8 mouse cellular contexts compared by ENCODE assay signal in the genomic region with DNA sequence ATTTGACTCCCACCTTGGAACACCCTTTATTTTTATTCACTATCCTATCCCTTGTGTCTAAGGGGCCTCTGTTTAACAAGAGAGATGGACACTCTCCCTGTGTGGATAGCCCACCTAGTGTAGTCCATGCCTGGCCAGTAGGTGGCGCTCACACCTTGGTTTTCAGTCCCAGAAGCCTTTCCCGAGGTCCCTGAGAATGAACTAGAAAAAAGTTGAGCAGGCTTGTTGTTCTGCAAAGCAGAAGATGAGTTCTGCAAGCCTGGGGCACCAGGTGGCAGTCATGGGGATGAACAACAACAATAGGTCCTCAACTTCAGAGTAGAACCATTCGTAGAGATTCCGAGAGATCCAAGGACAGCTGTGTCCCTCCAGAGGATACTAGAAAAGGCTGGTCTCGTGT. TPM values are rescaled to one million over a fixed set of nuclear protein-coding genes. Genes with fewer than 3 reads are reported as not detected.
DNase-seq lines count a peak whose midpoint lies in the region; ATAC-seq and TF ChIP-seq lines count a peak whose summit lies in the region.

No protein-coding gene starts in this region.

- WGBS in hindbrain, embryonic 10.5 days: 69% methylated on average over 5 of the region's 5 CpGs
- 76% methylated on average over 5 of the region's 5 CpGs for WGBS in hindbrain, embryonic 12.5 days
- WGBS in liver, postnatal 0 days (ENCODE audit: insufficient replicate concordance): 72% methylated on average over 5 of the region's 5 CpGs

- no peaks in the 10 kb centered on the region for H3K27me3 ChIP-seq in hindbrain, embryonic 10.5 days (ENCODE audit: insufficient read depth, poor library complexity, severe bottlenecking)
- no peaks in the 10 kb centered on the region for H3K27me3 ChIP-seq in hindbrain, embryonic 12.5 days
- no peaks in the 10 kb centered on the region for H3K27me3 ChIP-seq in liver, postnatal 0 days (ENCODE audit: insufficient read depth, low read length)
- H3K27me3 ChIP-seq in splenic B cell, adult 2 months (ENCODE audit: control insufficient read depth, insufficient read depth, low read length, poor library complexity, severe bottlenecking): no peaks in the 10 kb centered on the region

- peaks cover 5% of the 10 kb centered on the region for H3K4me1 ChIP-seq in hindbrain, embryonic 10.5 days (replicated peaks)
- H3K4me1 ChIP-seq in hindbrain, embryonic 12.5 days: no peaks in the 10 kb centered on the region
- no peaks in the 10 kb centered on the region for H3K4me1 ChIP-seq in liver, postnatal 0 days (ENCODE audit: insufficient read depth)

- H3K4me3 ChIP-seq in hindbrain, embryonic 10.5 days: no peak overlapping the region
- no peak overlapping the region for H3K4me3 ChIP-seq in hindbrain, embryonic 12.5 days
- no peak overlapping the region for H3K4me3 ChIP-seq in liver, postnatal 0 days (ENCODE audit: low read depth, low read length)

- H3K9ac ChIP-seq in hindbrain, embryonic 12.5 days: no peak overlapping the region
- H3K9ac ChIP-seq in liver, postnatal 0 days (replicated peaks): no peak overlapping the region

- ATAC-seq in hindbrain, embryonic 12.5 days (ENCODE audit: low FRiP score): no peak
- ATAC-seq in liver, postnatal 0 days: 0 out of 2 replicates have a peak, but pooled peaks have one; percentile 46
- ATAC-seq in cerebellum, adult (ENCODE audit: insufficient number of reproducible peaks, low FRiP score, low TSS enrichment): no peak

- H3K27ac ChIP-seq in hindbrain, embryonic 10.5 days: no peak overlapping the region
- no peak overlapping the region for H3K27ac ChIP-seq in hindbrain, embryonic 12.5 days
- H3K27ac ChIP-seq in liver, postnatal 0 days (ENCODE audit: low read depth): no peak overlapping the region

- H3K36me3 ChIP-seq in hindbrain, embryonic 10.5 days: peaks cover 6% of the 10 kb centered on the region
- H3K36me3 ChIP-seq in hindbrain, embryonic 12.5 days: 0 out of 2 replicates have a peak, but pooled peaks cover under 1% of the 10 kb centered on the region
- H3K36me3 ChIP-seq in liver, postnatal 0 days (replicated peaks; ENCODE audit: insufficient read depth, low read length): peaks cover 16% of the 10 kb centered on the region
- no peaks in the 10 kb centered on the region for H3K36me3 ChIP-seq in splenic B cell, adult 2 months (ENCODE audit: control insufficient read depth, insufficient read depth, low read length, poor library complexity, severe bottlenecking)

- peak; percentile 87 for TF ChIP-seq CTCF in liver, postnatal 0 days (IDR thresholded peaks at IDR 0.05; ENCODE audit: low read depth)

- H3K4me2 ChIP-seq in hindbrain, embryonic 12.5 days (replicated peaks): no peak overlapping the region
- no peak overlapping the region for H3K4me2 ChIP-seq in liver, postnatal 0 days (ENCODE audit: low read depth, low read length)

- H3K9me3 ChIP-seq in hindbrain, embryonic 10.5 days: no peaks in the 10 kb centered on the region
- no peaks in the 10 kb centered on the region for H3K9me3 ChIP-seq in hindbrain, embryonic 12.5 days (replicated peaks)
- no peaks in the 10 kb centered on the region for H3K9me3 ChIP-seq in liver, postnatal 0 days (ENCODE audit: low read length)

- peak; percentile 31 for DNase-seq in hindbrain, embryonic 10.5 days (ENCODE audit: low spot score)
- DNase-seq in CD8-positive naive resting alpha-beta T cell, adult 2 months (ENCODE audit: low read depth in 2 of 2, low spot score in 2 of 2): peak; percentile 11 to 34
- peak; percentile 78 for DNase-seq in ZHBTc4 (ENCODE audit: low read depth, low spot score)
- DNase-seq in gastrocnemius, postnatal 10 days: peak; percentile 79
- peak; percentile 85 for DNase-seq in liver, postnatal 0 days
- DNase-seq in splenic B cell, adult 2 months (ENCODE audit: low read depth, low spot score): peak; percentile 69

- no peak for TF ChIP-seq EP300 in liver, postnatal 0 days (IDR thresholded peaks at IDR 0.05; ENCODE audit: low read depth)

RNA-seq across cellular contexts. Expression of a gene that starts 35.8 kb away (rescaled TPM):
- polyA plus RNA-seq in hindbrain, embryonic 10.5 days (2016; fragmentation: Nextera tagmentation; extraction: Ambion mirVana): 27.3 and 46.1 TPM in 2 replicates
- polyA plus RNA-seq in hindbrain, embryonic 12.5 days (2016; fragmentation: Nextera tagmentation; extraction: Ambion mirVana): 36.0 and 37.0 TPM in 2 replicates
- 10 to 100 TPM; 28.0 to 37.0 TPM for total RNA-seq in gastrocnemius, postnatal 10 days (2021)
- 35.4 and 38.8 TPM in 2 replicates for polyA plus RNA-seq in liver, postnatal 0 days (2015; fragmentation: Nextera tagmentation; extraction: Ambion mirVana)

Comparison
In these comparisons a context has a peak if more than half of its experiments do, and no peak if none do; other contexts are left out.
1. DNase-seq: peak in every context shown above with its lines; median percentile 85 in liver, postnatal 0 days; 79 in gastrocnemius, postnatal 10 days; 78 in ZHBTc4; 69 in splenic B cell, adult 2 months; 31 in hindbrain, embryonic 10.5 days; 22 in CD8-positive naive resting alpha-beta T cell, adult 2 months.